Mouse (Mus musculus) erythroblast, embryonic 14.5 days (primary cell): ENCODE data around the gene Sdk1.

Source experiments
- GATA1 ChIP-seq: IDR thresholded peaks from 2 replicates; pipeline ENCODE4 v1.6.1; 2012; ENCODE audit warnings: low read length, inconsistent platforms, mixed read lengths
- TAL1 ChIP-seq: IDR thresholded peaks from 3 replicates; pipeline ENCODE4 v1.6.1; 2012; ENCODE audit warnings: low read length, inconsistent platforms, mixed read lengths

- TF ChIP-seq GATA1: no peak
- no peak for TF ChIP-seq TAL1
These were observed 656.2 kb downstream of the Sdk1 start for GRCm38 (mm10) chr5:141897481-141897880.
